Mouse (Mus musculus): ENCODE results near the gene Scrn2.
A peak's percentile ranks its signal among the peaks of the same experiment; 100 is the strongest.

Gene Scrn2

GRCm38 (mm10) chr11:97017696-97018582 lies 11.8 kb upstream of the Scrn2 start:
- DNase-seq (ENCODE audit: low spot score in 2 of 2) = no peak

DNA sequence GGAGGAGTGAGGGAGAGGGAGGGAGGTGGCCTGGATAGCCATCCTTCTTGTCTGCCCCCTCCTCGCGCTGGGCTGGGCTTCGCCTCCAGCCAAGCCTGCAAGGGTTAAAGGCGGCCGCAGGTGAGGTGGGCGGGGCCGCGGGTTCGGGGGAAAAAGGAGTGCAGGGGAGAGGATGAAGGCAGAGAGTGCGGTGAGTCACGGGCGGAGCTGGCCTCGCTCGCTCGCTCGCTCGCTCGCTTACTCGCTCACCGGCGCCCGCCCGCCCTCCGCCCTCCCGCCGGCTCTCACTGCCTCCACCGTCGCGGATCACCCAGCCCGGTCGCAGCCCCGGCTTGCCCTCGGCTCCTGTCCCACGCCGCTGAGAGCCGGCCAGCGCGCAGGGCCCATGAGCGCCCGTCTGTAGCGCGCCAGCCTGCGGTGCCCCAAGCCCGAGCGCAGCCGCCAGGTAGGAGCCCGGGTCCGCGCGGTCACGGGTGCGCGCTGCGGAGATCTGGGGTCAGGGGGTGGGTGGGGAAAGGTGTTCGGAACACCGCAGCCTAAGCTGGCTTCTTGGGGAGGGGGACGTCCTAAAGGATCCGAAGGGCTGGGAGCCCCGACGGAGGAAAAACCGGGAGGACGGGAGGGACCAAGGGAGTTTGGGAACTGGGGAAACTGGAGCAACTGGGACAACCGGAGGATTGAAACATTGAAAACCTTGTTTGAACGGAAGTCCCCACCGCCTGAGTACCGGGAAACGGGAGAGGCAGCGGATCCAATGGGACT lies 11.0 kb upstream of the Scrn2 start:
- no peak for DNase-seq (ENCODE audit: low spot score in 2 of 2)

GRCm38 (mm10) chr11:97019345-97019708 lies 10.4 kb upstream of the Scrn2 start:
- DNase-seq (ENCODE audit: low spot score in 2 of 2) = no peak

GRCm38 (mm10) chr11:97021121-97021765 lies 8.5 kb upstream of the Scrn2 start:
- no peak for DNase-seq (ENCODE audit: low spot score in 2 of 2)

DNA sequence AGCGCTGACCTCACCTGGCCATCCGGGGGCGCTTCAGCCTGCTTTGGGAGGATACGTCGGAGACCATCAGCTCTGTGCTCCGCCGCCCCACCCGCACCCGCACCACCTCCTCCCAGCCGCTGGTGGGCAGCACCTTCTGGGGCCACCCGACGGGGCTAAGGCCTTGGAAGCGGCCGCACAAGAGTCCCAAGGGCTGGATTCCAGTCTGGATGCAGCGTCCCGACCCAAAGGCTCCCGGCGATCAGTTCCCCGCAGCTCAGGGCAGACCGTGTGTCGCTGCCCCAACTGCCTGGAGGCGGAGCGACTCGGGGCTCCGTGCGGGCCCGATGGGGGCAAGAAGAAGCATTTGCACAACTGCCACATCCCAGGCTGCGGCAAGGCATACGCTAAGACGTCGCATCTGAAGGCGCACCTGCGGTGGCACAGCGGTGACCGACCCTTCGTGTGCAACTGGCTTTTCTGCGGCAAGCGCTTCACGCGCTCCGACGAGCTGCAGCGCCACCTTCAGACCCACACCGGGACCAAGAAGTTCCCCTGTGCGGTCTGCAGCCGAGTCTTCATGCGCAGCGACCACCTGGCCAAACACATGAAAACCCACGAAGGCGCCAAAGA lies 7.8 kb upstream of the Scrn2 start:
- DNase-seq (ENCODE audit: low spot score in 2 of 2) = no peak

- DNase-seq (ENCODE audit: low spot score in 2 of 2) = no peak
Measured at GRCm38 (mm10) chr11:97024977-97025376, 4.8 kb upstream of the Scrn2 start.

- peak in 1 of 2 experiments; percentile 61 for DNase-seq (ENCODE audit: low spot score in 2 of 2)
Measured at GRCm38 (mm10) chr11:97025721-97026344, 3.9 kb upstream of the Scrn2 start.

DNA sequence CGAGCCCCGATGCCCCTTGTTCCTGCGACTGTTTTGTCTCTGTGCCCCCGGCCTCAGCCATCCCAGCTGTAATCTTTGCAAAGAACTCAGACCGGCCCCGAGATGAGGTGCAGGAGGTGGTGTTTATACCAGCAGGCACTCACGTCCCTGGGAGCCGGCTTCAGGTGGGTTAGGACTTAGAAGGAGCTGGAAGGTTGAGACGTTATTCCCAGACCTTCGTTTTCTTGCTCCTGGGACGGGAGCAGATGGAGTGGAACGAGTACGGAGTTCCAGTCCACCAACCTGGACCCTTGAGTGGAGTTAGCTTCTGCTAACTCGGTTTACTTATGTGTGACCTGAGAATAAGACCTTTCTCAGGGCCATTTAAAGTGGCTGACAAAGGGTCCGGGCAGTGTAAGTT lies 688 bp downstream of the Scrn2 start:
- DNase-seq (ENCODE audit: low spot score in 2 of 2) = no peak

DNA sequence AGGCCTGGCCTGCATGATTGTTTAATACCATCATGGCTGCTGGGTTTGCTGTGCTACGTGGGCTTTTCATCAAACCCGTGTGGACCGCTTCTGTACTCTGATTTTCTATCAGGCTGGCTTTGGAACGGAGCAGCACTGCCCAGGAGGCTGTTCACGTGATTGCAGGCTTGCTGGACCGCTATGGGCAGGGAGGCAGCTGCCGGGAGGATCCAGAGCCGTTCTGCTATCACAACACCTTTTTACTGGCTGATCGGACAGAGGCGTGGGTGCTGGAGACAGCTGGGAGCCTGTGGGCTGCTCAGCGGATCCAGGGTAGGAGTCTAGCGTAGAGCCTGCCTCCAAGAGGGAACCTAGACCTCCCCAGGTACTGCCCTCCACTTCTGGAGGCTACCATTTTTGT lies 2.2 kb downstream of the Scrn2 start:
- DNase-seq (ENCODE audit: low spot score in 2 of 2) = no peak

- DNase-seq (ENCODE audit: low spot score in 2 of 2) = no peak
Measured at GRCm38 (mm10) chr11:97032499-97032898, 2.8 kb downstream of the Scrn2 start.

- DNase-seq (ENCODE audit: low spot score in 2 of 2) = no peak
Measured at GRCm38 (mm10) chr11:97033781-97034180, 4.0 kb downstream of the Scrn2 start.

- peak; percentile 56 to 73 for DNase-seq (ENCODE audit: low spot score in 2 of 2)
Measured at GRCm38 (mm10) chr11:97036141-97036540, 6.4 kb downstream of the Scrn2 start.

GRCm38 (mm10) chr11:97038881-97039280 lies 9.1 kb downstream of the Scrn2 start:
- DNase-seq (ENCODE audit: low spot score in 2 of 2) = no peak

- no peak for DNase-seq (ENCODE audit: low spot score in 2 of 2)
Measured at GRCm38 (mm10) chr11:97040301-97041021, 10.7 kb downstream of the Scrn2 start.

GRCm38 (mm10) chr11:97041022-97041899 lies 11.5 kb downstream of the Scrn2 start, which contains the start of the genes Lrrc46 and Mrpl10:
Gene Lrrc46, minus strand, starts transcription at chr11:97041407.
Gene Mrpl10, plus strand, starts transcription at chr11:97041560.
- peak; percentile 68 to 71 for DNase-seq (ENCODE audit: low spot score in 2 of 2)

DNA sequence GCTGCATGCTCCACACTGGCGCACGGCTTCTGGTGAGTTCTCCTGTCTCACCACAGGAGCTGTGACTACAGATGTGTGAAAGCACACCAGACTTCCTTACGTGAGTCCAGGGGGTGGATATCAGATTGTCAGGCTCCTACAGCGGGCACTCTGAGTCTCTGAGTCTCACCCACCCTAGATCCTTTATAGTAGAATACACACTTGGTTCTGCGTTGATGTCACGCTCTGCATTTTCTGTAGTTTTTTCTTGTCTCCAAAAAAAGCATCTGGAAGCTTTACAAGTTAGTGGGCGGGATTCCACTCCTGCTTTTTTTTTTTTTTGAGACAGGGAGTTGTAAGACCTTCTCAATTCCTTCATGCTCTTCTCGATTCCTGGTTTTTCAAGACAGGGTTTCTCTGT lies 15.2 kb downstream of the Scrn2 start:
- DNase-seq (ENCODE audit: low spot score in 2 of 2) = no peak

DNA sequence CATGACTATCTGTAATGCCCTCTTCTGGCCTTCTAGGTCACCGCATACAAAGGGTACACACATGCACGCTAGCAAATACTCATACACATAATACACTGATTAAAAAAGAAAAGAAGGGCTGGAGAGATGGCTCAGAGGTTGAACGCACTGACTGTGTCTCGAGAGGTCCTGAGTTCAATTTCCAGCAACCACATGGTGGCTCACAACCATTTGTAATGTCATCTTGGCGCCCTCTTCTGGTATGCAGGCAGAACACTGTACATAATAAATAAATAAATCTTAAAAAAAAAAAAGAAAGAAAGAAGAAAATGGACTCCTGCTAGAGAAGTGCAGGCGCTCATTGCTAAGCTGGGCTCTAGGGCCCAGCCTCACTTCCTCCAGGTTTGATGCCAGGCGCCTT lies 16.1 kb downstream of the Scrn2 start:
- no peak for DNase-seq (ENCODE audit: low spot score in 2 of 2)

DNA sequence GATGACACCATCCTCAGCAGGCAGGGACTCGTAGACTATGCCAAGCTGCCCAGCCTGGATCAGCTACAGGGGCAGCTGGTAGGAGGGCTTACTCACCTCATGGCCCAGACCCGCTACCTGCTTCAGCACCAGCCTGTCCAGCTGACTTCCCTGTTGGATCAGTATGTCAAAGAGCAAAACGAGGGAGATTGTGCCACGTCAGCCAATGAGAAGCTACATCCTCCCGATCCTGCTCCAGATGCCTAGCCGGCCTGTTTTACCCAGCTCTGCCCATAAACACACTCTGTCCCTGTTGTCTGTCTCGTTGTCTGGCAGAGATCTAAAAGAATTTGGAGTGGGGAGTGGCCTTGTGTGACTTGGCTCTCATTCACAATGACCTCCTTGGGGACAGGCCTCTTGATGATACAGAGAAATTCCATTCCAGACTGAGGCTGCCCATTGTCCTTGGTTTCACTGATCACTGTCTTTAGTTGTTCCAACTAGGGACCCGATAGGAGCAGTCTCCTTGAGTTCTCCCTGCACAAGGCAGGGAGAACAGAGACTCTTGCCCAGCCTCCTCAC lies 18.4 kb downstream of the Scrn2 start:
- no peak for DNase-seq (ENCODE audit: low spot score in 2 of 2)

DNA sequence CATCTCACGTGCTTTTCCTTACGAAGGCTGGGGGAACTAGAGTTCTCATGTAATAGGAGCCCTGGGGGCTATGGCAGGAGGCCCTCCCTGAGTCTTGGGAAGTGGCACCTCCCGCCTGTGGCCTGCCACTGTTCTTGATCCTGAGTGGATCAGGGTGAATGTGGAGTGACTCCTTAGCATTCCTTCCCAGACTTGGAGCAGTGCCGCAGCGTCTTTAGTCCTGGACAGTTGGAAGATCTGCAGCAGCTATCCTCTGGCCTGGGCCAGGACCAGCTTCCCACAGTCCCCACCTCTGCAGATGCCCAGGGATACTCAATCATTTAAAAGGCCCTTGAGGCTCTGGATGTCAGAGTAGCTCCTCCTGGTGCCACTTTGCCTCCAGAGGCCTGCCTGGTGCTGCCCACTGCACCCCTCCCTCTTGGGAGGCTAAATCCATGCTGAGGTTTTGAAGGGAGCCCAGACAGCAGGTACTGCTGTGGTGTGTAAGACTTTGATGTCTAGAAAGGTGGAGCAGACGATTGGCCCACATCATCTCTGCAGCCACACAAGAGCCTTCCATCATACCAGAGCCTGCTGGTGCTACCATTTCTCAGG lies 19.9 kb downstream of the Scrn2 start:
- DNase-seq (ENCODE audit: low spot score in 2 of 2) = no peak
